Mouse (Mus musculus) heart, adult 2 months (tissue): ENCODE data around the gene Cebpa.

Experiments used
- CTCF ChIP-seq: fragments of 200-600 bp; IDR thresholded peaks from 2 replicates; pipeline ENCODE4 v1.8.1; 2022; ENCODE audit warnings: antibody characterized with exemption, mild to moderate bottlenecking, moderate library complexity
- POLR2A ChIP-seq: fragments of 200-500 bp; IDR thresholded peaks from 2 replicates; pipeline ENCODE4 v1.6.1; 2011; ENCODE audit warnings: mild to moderate bottlenecking, low read depth, low read length, control low read depth; ENCODE audit not compliant: insufficient read depth

GRCm38 (mm10) chr7:35169341-35169740 is 50.2 kb downstream of the Cebpa start:
- TF ChIP-seq CTCF (peak; percentile 98), POLR2A (no peak)
